Mouse (Mus musculus) neutrophil, adult 5-6 weeks (primary cell): ENCODE data around the gene Wasf2. TPM values are rescaled to one million over a fixed set of nuclear protein-coding genes. Genes with fewer than 3 reads are reported as not detected.

ENCODE experiments used
- ATAC-seq: fragments of 151-379, 151-347 bp; 2 replicates; pipeline ENCODE4 v1.8.0; 2017; ENCODE audit warnings: mild to moderate bottlenecking, moderate TSS enrichment; ENCODE audit not compliant: insufficient number of reproducible peaks, poor library complexity, low FRiP score, severe bottlenecking; ENCODE audit errors: extremely low read depth
- total RNA-seq: library from RNA; stranded (forward); fragments of 200-1000 nt; gene quantifications from 2 replicates; pipeline ENCODE4 v1.2.3, GENCODE M21; 2017

Wasf2 gene
- total RNA-seq, 1 experiment from 2014 or later, result 105 TPM

- ATAC-seq, result no peak
Observed at GRCm38 (mm10) chr4:133162196-133162595, 31.9 kb downstream of the Wasf2 start.

DNA sequence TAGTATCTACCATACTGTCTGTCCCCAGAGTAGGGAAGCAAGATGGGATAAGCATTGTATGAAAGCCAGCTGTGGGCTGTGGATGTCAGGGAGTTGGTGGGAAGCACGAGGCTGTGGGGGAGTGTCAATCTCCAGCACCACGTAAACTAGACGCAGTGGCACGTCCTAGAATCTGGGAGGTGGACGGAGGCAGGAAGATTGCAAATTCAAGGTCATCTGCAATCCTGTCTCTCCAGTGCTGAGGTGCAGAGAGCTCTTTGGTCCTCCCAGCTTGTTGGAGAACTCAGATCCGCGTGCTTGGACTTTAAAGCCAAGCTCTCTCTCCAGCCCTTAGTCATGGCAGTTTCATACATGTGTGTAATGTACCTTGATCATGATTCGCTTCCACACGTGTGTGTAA, 36.5 kb downstream of the Wasf2 start:
- ATAC-seq, result no peak

GRCm38 (mm10) chr4:133169237-133170055, 39.1 kb downstream of the Wasf2 start:
- peak; percentile 61 for ATAC-seq

DNA sequence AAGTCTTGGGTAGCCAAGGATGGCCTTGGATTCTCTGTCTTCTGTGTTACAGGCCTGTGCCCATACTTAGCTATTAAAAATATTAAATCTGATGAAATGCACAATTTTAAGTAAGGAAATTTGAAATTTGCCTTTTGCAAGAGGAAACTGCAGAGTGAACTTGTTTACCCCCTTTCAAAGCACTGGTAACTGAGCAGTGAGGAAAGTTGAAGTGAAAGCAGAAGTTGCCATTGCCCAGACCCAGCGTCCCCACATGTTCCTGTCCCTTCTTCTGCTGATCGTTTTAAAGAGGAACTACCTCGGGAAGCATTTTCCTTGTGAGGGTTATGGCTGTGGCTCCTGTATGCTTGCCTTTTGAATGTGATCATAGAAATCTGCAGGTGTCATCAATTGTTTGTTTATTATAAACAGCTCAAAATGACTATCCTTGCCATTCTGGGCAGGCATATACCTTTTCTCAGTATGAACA, 39.8 kb downstream of the Wasf2 start:
- ATAC-seq, result peak; percentile 84

- ATAC-seq, result no peak
Observed at GRCm38 (mm10) chr4:133170616-133171015, 40.3 kb downstream of the Wasf2 start.

GRCm38 (mm10) chr4:133172451-133172850, 42.1 kb downstream of the Wasf2 start:
- no peak for ATAC-seq

- no peak for ATAC-seq
Observed at GRCm38 (mm10) chr4:133174361-133174760, 44.1 kb downstream of the Wasf2 start.

DNA sequence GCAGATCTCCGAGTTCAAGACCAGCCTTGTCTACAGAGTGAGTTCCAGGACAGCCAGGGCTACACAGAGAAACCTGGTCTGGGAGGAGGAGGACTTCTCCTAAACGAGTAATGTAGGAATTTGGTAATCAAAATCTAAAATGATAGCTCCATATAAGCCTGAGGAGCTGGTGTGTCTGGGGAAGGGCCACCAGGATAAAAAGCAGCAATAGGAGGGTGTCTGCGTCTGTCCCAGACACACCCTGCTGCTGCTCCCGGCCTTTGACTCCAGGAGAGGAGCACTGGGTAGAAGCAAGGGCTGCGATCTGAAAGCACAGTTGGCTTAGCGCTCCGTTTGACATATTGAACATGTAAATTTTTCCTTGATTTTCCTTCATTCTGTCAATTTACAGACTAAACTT, 45.0 kb downstream of the Wasf2 start:
- ATAC-seq, result no peak

GRCm38 (mm10) chr4:133175998-133176760, 45.9 kb downstream of the Wasf2 start:
- ATAC-seq, result no peak

DNA sequence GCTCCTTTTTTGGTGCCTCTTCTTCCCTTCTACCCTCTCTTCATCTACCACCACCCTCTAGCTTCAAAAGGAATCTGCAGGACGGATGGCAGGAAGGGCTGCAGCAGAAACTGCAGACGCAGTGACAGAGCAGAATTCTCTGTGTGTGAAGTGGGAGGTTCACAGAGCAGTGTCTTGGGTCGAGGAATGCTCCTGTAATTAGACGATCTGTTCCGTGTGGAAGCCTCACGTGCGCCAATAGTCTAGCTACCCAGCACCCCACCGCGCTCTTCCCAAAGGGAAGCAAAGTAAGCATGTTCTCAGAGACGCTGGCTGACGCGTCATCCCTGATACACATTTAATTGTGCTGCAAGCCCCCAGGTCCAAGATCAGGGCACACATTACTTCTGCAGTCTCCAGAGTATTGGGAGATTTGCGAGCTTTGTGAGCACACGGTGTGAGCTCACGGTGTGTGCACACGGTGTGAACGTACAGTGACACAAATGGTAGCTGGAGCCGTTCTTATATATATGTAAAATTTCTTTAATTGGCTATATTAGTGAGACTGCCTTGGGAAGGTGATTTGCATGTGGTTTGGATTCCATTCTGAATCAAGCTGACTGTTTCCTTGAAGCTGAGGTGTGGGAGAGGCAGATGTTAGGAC, 46.6 kb downstream of the Wasf2 start:
- ATAC-seq, result no peak

DNA sequence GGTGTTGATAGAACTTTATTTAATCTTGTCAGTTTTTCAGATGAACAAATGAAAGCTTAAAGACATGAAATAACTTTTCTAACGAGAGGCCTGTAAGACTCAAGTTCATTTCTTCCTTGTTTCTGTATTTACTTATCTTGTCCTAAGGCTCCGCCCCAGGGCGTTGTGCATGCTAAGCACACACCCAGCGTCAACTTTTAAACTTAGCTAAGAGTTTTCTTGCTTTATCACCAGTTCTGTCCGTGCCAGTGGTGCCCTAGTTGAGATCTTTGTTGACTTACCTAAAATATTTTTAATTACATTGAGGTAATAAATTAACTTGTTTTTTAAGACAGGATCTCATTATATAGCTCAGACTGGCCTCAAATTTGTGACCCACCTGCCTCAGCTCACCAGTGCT, 48.0 kb downstream of the Wasf2 start:
- no peak for ATAC-seq

DNA sequence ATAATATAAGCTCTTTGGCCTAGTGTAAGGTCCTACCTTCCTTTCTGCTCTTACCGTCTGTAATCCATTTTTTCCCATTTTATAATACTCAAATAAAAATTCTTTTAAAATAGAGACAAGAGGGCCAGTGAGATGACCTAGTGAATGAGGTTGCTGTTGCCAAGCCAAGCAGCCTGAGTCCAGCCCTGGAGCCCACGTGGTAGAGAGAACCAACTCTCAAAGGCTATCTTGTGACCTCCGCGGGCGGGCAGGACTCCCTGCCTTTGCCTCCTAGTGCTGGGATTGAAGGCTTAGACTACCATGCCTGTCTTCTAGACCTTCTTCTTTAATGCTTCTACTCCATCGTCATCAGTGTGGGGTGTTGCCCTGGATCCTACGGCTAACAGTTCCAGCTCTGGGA, 49.0 kb downstream of the Wasf2 start:
- ATAC-seq, result no peak

DNA sequence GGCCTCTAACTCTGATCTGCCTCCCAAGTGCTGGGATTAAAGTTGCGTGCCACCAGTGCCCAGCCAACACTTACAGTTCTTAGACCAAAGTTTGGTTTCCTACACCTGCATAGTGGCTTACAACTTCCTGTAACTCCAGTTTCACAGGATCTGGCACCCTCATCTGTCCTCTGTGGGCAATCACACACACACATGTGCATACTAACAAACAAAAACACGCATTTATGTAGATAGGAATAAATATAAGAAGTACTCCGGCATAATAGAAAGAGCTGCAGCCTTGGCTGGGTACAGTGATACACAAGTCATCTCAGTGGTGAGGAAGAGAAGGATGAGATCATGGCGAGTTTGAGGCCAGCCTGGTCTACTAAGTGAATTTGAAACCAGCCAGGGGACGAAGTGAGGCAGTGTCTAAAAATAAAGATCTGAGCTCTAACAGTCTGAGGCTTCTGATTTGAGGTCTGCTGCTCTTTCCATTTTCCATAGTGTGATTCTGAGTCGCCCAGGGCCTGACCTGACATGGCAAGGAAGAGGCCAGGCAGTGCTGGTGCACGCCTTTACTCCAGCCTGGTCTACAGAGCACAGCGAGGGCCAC, 52.2 kb downstream of the Wasf2 start:
- ATAC-seq, result no peak

DNA sequence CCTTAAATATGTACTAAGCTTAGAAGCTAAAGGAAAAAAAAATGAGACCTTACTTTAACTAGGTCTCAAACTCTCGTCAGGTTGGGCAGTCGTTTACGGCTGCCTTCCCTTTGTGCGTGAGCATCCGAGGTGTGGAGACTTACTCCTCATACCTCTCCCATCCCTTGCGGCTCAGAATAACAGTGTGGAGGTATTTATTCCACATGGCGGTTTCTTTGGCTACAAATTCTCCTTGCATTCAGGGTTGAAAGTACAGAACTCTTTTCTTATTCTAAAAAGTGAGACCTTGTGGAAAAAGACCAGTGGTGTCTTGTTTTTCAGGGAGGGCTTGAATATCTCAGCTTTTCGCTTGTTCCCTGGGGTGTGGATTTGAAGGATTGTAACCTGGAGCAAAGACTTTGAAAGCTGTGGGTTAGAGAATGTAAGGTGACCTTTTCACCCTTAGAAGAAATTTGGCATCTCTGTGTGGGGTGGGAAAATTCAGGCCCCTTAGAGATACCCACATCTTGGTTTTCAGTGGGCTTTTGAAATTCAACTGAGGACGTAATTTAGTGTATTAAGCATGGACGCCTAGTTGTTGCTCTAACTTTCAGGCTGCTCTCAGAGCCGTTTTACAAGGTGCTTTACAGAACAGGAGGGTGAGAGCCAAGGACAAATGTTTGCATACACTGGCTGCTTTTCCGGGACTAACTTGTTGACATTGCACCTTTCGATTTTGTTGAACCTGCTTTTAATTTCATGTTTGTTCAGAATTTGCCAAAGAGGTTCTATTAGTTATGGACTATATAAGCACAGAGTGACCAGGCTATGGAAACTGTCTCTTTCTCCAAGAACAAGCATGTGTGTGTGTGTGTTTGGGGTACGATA, 54.0 kb downstream of the Wasf2 start:
- no peak for ATAC-seq

DNA sequence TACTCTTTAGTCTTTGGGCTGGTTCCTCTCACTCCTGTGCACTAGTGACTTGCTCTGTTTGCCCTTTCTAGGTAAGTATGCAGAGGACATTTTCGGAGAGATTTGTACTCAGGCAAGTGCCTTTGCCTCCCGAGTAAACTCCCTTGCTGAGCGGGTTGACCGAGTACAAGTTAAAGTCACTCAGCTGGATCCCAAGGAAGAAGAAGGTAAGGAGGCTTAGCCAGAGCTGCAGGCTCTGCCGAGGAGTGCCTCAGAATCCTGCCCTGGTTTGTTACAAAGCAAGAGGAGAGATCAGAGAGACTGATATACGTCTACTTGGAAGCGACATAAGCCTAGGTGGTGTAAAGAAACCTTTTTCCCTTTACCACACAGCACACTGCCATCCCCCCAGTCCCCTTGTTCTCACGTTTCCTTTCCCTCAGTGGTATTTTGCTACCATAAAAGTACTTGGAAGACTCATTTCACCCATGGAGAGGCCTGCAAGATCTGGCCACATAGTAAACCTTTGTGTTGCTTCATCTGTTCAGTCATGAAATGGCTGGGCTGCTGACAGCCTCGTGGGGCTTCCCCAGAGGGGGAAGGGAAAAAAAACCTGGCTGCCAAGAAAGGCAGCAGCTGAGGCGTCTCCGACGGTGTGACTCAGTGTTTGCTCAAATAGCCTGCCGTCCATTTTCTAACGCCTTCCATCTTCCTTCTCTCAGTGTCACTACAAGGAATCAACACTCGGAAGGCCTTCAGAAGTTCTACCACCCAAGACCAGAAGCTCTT, 54.8 kb downstream of the Wasf2 start:
- peak; percentile 9; the same call in 1 of the 2 replicates for ATAC-seq

- ATAC-seq, result no peak
Observed at GRCm38 (mm10) chr4:133185893-133186292, 55.6 kb downstream of the Wasf2 start.

GRCm38 (mm10) chr4:133186856-133187255, 56.6 kb downstream of the Wasf2 start:
- no peak for ATAC-seq

- ATAC-seq, result no peak
Observed at GRCm38 (mm10) chr4:133189396-133189795, 59.1 kb downstream of the Wasf2 start.
